Mouse (Mus musculus) heart, postnatal 0 days (tissue): Measurements from ENCODE around the gene Ly6g6c. TPM values are rescaled to one million over a fixed set of nuclear protein-coding genes. Genes with fewer than 3 reads are reported as not detected.
A peak's percentile ranks its signal among the peaks of the same experiment; 100 is the strongest.

Source experiments
- ATAC-seq: fragments of 200-750 bp; cut with Nextera tagmentation; 2 replicates; pipeline ENCODE4 v1.8.0; 2017; ENCODE audit warnings: low read depth, moderate number of reproducible peaks, moderate library complexity; ENCODE audit not compliant: insufficient read depth
- DNase-seq: peaks from one replicate; pipeline ENCODE4 v3.0.0-alpha.2; 2016; ENCODE audit warnings: low spot score
- H3K27ac ChIP-seq: fragments of 300-500 bp; sonication (generic); 2 replicates; pipeline ENCODE4 v1.5.1; 2014; ENCODE audit warnings: low read depth, mild to moderate bottlenecking
- H3K27me3 ChIP-seq: fragments of 300-500 bp; sonication (generic); 2 replicates; pipeline ENCODE4 v1.6.1; 2014; ENCODE audit warnings: low read length, mixed read lengths; ENCODE audit not compliant: control insufficient read depth, insufficient read depth
- H3K36me3 ChIP-seq: fragments of 300-500 bp; sonication (generic); replicated peaks from 2 replicates; pipeline ENCODE4 v1.6.1; 2014; ENCODE audit warnings: low read length, mixed read lengths; ENCODE audit not compliant: control insufficient read depth, insufficient read depth
- H3K4me1 ChIP-seq: fragments of 300-500 bp; sonication (generic); 2 replicates; pipeline ENCODE4 v1.6.1; 2014; ENCODE audit warnings: antibody characterized with exemption; ENCODE audit not compliant: control insufficient read depth, insufficient read depth
- H3K4me2 ChIP-seq: fragments of 300-500 bp; sonication (generic); 2 replicates; pipeline ENCODE4 v1.6.1; 2014; ENCODE audit warnings: low read depth, mild to moderate bottlenecking, low read length, moderate library complexity
- H3K4me3 ChIP-seq: fragments of 300-500 bp; sonication (generic); 2 replicates; pipeline ENCODE4 v1.5.1; 2014; ENCODE audit warnings: low read depth, low read length
- H3K9ac ChIP-seq: fragments of 300-500 bp; sonication (generic); replicated peaks from 2 replicates; pipeline ENCODE4 v1.6.1; 2014; ENCODE audit warnings: low read depth, low read length, mixed read lengths
- H3K9me3 ChIP-seq: fragments of 300-500 bp; sonication (generic); replicated peaks from 2 replicates; pipeline ENCODE4 v1.6.1; 2016; ENCODE audit warnings: low read length; ENCODE audit not compliant: control insufficient read depth
- CTCF ChIP-seq: IDR thresholded peaks from 2 replicates; pipeline ENCODE4 v1.5.1; 2016; ENCODE audit warnings: antibody characterized with exemption, control low read depth, low read depth
- EP300 ChIP-seq: IDR thresholded peaks from 2 replicates; pipeline ENCODE4 v1.6.1; 2016; ENCODE audit warnings: antibody characterized with exemption, low read depth
- WGBS: fragments of 180-500 bp; shearing (Covaris S2); extraction: QIAGEN DNeasy Blood & Tissue Kit; methylation state at CpG from one replicate; pipeline ENCODE4 v1.1.7; 2014; 5-methylcytosine and 5-hydroxymethylcytosine counted together
- polyA plus RNA-seq: library from polyadenylated mRNA; unstranded; fragments of >200 nt; fragmentation: Nextera tagmentation; extraction: Ambion mirVana; gene quantifications from 2 replicates; pipeline ENCODE4 v1.2.1, GENCODE M21; 2015
- total RNA-seq: library from RNA; depleted of rRNA; stranded (reverse); fragments of >200 nt; gene quantifications from 2 replicates; pipeline ENCODE4 v1.2.3, GENCODE M21; 2014; ENCODE audit warnings: low replicate concordance

Gene Ly6g6c
- total and polyA plus RNA-seq, 2 experiments from 2014 or later: not detected

DNA sequence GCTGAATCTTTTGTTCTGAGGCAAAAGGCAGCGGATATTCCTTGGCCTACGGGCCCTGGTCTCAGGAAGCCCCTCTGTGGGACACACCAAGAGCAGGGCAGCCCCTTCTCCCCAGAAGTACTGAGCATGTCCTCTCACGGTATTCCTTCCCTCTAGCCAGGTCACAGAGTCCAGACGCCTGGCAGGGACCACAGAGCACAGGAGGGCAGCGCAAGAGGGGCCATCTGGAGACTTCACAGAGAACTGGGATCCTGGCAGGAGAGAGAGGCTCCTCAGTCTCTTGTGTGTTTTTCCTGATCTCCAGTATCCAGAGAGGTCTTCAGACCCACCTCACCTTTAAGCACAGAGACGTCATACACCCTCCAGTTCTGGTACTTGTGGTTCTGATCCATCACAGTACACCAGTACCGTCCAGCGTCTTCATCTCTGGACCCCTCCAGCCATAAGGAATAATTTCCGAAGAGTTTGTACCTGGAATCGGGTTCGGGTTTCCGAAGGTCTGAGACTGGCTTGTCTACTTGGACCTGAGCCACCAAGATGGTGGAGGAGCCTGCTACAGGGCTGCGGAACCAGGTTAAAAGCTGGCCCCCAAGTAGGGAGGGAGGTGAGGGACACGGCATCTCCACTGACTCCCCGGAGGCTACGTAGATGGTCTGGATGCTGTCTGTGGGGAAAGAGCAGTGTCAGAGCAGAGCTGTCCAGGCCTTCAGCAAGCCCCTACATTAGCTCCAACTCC, 17.8 kb downstream of the Ly6g6c start:
- DNase-seq (no peak), ATAC-seq (no peak)
- TF ChIP-seq EP300 (no peak), CTCF (no peak)
- H3K27me3 ChIP-seq: no peaks in the 10 kb centered on the region; the same call in 1 of the 2 replicates
- no peaks in the 10 kb centered on the region for H3K36me3 ChIP-seq
- H3K27ac ChIP-seq: no peak overlapping the region
- H3K4me3 ChIP-seq: no peak overlapping the region
- H3K9me3 ChIP-seq: no peaks in the 10 kb centered on the region
- H3K4me1 ChIP-seq: 0 out of 2 replicates have a peak, but pooled peaks cover 5% of the 10 kb centered on the region
- no peak overlapping the region for H3K4me2 ChIP-seq
- no peak overlapping the region for H3K9ac ChIP-seq
- WGBS: 77% methylated on average over 16 of the region's 16 CpGs

- Histone ChIP-seq H3K9ac (no peak overlapping the region), H3K4me3 (no peak overlapping the region), H3K9me3 (no peaks in the 10 kb centered on the region), H3K4me1 (0 out of 2 replicates have a peak, but pooled peaks cover 5% of the 10 kb centered on the region), H3K4me2 (no peak overlapping the region), H3K27ac (no peak overlapping the region), H3K36me3 (no peaks in the 10 kb centered on the region), H3K27me3 (no peaks in the 10 kb centered on the region)
- DNase-seq: no peak
- 47% methylated on average over 3 of the region's 3 CpGs for WGBS
- TF ChIP-seq CTCF: no peak
- no peak for TF ChIP-seq EP300
- ATAC-seq: no peak
These were observed 18.8 kb downstream of the Ly6g6c start for GRCm38 (mm10) chr17:35083929-35084497.

GRCm38 (mm10) chr17:35085208-35085865, 20.1 kb downstream of the Ly6g6c start, which contains the start of gene Ly6g6f:
Gene Ly6g6f, minus strand, starts transcription at chr17:35085610.
- Histone ChIP-seq H3K4me2 (no peak within 1 kb of the TSS), H3K9me3 (no peaks in the 10 kb centered on the region), H3K9ac (no peak within 1 kb of the TSS), H3K27me3 (no peaks in the 10 kb centered on the region), H3K4me1 (peaks cover 5% of the 10 kb centered on the region; the same call in 1 of the 2 replicates), H3K36me3 (no peaks in the 10 kb centered on the region), H3K4me3 (no peak within 1 kb of the TSS), H3K27ac (no peak within 1 kb of the TSS)
- no peak for DNase-seq
- WGBS: 45% methylated on average over 7 of the region's 7 CpGs
- TF ChIP-seq EP300: no peak
- no peak for TF ChIP-seq CTCF
- no peak for ATAC-seq

DNA sequence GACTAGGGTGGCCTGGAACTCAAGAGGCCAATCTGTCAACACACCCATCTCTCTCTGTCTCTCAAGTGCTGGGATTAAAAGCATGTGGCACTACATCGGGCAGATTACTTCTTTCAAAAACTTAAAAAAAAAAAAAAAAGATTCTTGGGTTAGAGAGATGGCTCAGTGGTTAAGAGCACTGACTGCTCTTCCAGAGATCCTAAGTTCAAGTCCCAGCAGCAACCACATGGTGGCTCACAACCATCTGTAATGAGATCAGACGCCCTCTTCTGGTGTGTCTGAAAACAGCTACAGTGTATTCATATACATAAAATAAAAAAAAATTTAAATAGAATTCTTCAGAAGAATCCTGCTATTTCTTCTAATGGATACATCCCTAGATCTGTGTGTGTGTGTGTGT, 23.0 kb downstream of the Ly6g6c start:
- Histone ChIP-seq H3K4me2 (no peak overlapping the region), H3K4me3 (no peak overlapping the region), H3K27me3 (no peaks in the 10 kb centered on the region), H3K36me3 (peaks cover 14% of the 10 kb centered on the region), H3K9me3 (no peaks in the 10 kb centered on the region), H3K27ac (no peak overlapping the region), H3K9ac (no peak overlapping the region), H3K4me1 (peaks cover 5% of the 10 kb centered on the region; the same call in 1 of the 2 replicates)
- 30% methylated on average over 2 of the region's 2 CpGs for WGBS
- no peak for TF ChIP-seq EP300
- peak; percentile 37 for TF ChIP-seq CTCF
- DNase-seq (no peak), ATAC-seq (no peak)

GRCm38 (mm10) chr17:35088825-35089644, 23.8 kb downstream of the Ly6g6c start, which contains the start of gene Abhd16a:
Gene Abhd16a, plus strand, starts transcription at chr17:35089263.
- peak within 1 kb of the TSS; percentile 72 for H3K4me2 ChIP-seq
- H3K9ac ChIP-seq: peak within 1 kb of the TSS; percentile 86
- H3K27me3 ChIP-seq: no peaks in the 10 kb centered on the region
- peaks cover 5% of the 10 kb centered on the region; the same call in 1 of the 2 replicates for H3K4me1 ChIP-seq
- ATAC-seq: peak; percentile 99
- peaks cover 17% of the 10 kb centered on the region for H3K36me3 ChIP-seq
- 3% methylated on average over 51 of the region's 67 CpGs for WGBS
- H3K27ac ChIP-seq: peak within 1 kb of the TSS; percentile 96
- TF ChIP-seq EP300 (peak; percentile 80; the same call in 1 of the 2 replicates), CTCF (no peak)
- H3K4me3 ChIP-seq: peak within 1 kb of the TSS; percentile 63
- DNase-seq: peak; percentile 95
- H3K9me3 ChIP-seq: no peaks in the 10 kb centered on the region
